Mouse (Mus musculus) thymus, postnatal 4 days (tissue): ENCODE results near the gene Tssk1.
A peak's percentile ranks its signal among the peaks of the same experiment; 100 is the strongest.

Source experiments
- DNase-seq: peaks from one replicate; pipeline ENCODE4 v3.0.0; 2021

Gene Tssk1

DNA sequence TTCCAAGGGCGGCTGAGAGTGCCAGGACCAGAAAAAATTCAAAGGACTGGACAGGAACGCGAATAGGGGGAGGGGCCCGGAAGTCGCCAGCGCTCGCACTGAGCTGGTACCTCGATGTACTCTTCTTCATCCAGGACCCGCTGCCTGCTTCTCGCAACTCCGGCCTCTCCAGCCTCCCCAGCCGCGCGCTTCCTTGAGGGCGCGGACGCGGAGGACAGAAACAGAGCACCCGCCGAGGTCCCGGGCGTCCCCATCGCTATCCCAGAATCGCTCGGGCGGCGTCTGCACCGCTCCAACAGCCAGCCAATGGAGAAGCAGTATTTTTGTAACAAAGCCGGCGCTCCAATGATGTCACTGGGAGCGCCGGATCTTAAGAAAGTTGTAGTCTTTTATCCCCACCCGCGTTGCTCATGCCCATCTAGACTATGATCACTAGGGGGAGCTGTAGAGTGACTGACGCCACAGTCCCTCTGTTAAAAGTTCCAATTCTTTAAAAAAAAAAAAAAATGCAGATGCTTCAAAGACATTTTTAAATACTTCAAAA, 17.1 kb downstream of the Tssk1 start, which contains the start of gene Ess2:
TSS of gene Ess2 (minus strand) at position 297 of the 544 bp plus-strand sequence.
- DNase-seq = peak; percentile 88

DNA sequence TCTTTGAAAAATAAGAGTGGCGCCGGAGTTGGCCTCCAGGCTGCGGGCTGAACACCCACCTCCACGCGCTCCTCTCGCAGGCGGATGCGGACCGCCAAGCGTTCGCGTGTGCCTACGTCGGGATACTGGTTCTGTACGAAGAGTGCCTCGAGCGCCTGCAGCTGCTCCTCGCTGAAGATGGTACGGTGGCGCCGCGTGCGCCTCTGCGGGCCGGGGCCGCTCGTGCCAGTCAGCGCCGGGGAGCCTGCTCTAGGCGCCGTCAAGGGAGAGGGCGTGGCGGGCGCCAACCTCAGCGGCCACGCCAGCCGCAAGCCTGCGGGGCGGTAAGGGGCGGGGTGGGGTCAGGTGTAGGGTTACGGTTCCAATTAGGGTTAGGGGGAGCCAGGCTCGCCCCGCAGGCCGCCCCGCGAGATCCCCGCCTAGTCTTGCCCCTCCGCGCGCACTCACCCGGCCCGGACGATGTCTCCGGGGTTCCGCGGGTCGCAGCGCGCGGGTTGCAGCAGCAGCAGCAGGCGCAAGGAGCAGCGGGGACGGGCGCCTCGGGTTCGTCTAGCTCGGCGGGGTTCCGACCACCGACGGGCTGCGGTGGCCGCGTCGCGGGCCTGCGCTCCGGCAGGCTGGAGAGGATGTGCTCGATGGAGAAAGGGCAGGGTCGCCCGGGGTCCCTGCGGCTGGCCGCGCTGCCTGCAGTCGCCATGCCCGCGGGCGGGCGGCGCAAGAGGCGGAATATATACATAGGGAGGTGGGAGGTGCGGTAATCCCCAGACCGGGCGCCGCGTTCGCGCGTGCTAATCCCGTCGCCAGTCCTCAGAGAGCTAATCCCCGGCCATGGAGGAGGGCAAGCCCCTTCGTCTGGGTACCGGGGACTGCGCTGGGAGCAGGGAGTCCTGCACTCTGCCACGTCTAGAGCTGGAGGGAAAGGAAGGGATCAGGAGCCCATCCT, 20.6 kb downstream of the Tssk1 start, which contains the start of gene Gsc2:
TSS of gene Gsc2 (minus strand) at position 753 of the 943 bp plus-strand sequence.
- DNase-seq = peak; percentile 65

DNA sequence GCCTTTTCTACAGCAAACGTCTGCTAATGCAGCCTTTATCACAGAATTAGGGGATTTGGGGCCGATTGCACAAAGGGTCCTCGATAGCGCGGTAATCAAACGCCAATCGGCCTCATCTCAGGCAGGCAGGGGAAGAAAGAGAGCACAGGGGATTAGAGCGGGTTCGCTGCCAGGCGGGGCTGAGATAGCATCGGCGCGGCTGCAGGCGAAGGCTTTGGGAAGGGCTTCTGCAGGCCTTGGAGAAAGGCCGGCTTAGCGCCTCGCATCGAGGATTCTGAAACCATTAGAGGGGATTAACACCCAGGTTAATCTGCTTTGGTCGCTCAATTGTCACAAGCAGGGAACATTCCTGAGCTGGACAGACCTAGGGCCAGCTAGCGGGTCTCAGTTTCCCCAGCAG, 26.6 kb downstream of the Tssk1 start:
- DNase-seq = peak; percentile 16

DNA sequence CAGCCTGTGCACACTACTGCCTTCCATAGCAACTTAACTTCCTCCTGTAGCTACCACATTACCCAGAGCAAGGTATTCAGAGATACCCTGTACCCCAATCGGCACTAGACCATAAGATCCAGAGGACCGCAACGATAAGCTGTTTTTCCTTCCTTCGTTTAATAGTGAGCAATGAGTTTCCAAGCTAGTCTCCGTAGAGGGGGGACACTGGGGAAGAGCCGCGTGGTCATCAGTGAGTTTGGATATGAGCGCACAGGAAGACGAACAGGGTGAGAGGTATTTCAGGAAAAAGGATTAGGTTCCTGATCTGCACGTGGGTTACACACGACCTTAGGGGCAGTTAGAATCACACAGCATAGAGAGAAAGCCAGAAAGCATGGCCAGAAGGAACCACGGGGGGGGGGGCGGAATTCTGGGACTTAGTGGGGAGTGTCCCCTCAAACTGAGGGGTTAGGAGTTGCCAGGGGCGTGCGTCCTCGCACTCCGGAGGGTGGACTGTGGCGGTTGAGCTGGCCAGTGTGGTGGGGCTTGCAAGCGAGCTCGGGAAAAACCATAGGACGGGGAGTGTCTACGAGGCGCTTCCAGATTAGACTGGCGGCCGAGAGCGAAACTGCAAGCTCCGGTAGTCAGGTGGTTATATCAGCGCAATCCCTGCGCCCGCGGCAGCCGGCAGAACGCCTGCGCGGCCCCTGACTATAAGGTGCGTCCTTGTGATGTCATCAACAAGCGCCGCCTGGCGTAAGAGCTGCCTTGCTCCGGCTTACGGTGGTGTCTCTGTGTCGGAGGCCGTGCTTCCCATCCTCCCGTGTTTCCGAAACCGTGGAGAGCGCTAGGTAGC, 27.5 kb downstream of the Tssk1 start:
- DNase-seq = peak; percentile 97

DNA sequence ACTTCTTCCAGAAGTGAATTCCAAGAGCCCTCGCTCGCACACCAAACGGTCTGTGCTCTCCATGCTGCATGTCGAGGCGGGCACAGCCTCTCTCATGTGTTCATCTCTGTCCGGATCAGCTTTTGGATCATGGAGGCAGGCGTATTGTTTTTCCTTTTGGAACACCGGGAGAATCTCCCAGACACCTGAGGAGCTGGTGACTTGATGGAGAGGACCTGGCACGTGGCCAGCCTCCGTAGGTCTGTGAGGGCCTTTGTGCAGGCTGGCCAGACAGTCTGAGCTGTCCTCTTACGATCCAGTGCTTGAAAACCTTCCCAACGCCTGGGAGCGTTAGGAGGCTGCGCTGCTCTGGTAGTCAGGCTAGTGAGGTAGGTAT, 28.1 kb downstream of the Tssk1 start:
- no peak for DNase-seq

DNA sequence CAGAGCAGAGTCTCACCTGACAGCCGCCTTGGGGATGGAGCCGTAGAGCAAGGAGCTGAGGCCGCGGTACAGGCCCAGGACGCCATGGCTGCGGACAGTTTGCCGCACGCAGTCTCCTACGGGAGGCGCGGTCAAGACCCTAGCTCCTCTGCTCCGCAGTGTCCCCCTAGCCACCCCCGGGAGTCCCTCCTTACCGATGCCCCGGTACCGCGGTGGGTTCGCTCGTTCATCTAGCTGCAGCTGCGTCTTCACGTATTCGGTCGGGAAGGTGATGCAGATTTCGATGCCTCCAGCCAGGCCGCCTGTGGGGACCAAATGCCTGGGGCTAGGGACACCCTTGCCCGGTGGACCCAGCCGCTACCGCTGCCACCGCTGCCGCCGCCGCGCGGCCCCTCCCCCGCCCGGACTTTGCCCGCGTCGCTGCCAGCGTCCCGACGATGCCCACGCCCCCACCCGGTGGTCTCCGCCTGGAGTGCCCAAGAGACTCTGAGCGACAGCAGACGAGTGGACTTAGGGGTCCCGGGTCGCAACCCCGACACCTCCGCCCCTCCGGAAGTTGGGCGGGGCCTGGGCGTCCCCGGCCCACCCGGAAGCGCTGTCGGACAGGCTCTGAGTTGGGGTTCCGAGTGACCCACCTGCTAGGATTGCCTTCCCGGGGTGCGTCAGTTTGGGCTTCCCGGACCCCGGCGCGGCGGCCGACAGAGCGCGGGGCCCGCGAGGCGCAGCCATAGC, 33.5 kb downstream of the Tssk1 start:
- DNase-seq = peak; percentile 73

DNA sequence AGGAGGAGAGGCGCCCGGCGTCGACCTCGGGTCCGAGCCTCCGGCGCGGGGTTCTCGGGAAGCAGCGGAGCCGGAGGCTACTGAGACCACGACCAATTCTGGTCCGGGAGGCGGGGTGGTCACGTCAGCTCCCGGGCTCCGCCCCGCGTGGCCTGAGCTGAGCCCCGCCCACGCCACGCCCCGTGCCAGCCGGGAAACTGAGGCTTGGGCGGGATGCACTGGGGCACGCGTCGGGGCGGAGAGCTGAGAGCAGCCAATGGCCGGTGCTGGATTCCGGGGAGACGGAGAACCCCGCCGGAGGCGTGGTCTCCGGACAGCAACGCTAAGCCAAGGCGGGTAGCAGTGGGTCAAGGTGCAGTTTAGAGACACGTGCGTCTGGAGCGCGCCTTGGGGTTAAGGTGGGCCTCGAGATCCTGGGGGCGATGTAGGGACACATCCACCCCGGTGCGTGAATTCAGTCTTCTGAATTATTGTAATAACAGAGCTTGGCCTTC, 34.1 kb downstream of the Tssk1 start, which contains the start of gene Slc25a1:
TSS of gene Slc25a1 (minus strand) at position 133 of the 494 bp plus-strand sequence.
- DNase-seq = peak; percentile 74

DNA sequence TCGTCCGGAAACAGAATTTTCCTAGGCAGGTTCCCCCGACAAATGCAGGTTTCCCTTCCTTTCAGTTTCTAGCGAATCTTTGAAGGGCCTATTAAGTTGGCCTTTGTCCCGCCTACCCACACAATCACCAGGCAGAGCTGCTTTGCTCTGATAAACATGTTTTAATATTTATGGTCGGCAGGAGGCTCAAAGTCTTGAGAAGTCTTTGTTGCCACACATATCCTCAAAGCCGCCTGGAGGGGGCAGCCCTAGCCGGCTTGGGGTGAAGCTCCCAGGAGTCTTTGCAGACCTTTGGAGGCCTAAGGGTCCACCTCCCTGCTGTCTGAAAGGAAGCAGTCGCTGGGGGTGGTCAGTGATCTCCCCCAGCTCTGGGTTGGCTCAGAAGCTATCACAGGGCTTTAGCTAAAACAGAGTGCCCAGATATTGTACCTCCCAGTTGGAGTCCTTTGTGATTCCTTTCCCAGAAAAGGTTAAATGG, 34.6 kb downstream of the Tssk1 start:
- peak; percentile 85 for DNase-seq

DNA sequence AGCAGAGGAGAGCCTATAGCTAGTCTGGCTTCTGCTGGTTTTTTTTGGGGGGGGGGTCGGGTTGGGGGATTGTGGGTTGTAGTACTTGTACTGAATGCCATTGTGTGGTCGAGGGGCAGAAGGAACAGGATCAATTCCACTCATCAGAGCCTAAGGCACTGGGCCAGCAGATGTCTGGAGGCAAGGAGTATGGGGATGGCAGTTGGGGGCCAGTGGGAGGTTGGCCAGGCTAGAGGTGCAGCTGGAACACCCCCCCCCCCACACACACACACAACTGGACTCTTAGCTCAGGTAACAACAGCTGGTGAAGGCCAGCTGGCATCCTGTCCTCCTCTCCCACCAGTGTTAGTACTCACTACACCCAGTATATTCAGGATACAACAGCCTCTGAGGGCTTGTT, 35.2 kb downstream of the Tssk1 start:
- DNase-seq = no peak

DNA sequence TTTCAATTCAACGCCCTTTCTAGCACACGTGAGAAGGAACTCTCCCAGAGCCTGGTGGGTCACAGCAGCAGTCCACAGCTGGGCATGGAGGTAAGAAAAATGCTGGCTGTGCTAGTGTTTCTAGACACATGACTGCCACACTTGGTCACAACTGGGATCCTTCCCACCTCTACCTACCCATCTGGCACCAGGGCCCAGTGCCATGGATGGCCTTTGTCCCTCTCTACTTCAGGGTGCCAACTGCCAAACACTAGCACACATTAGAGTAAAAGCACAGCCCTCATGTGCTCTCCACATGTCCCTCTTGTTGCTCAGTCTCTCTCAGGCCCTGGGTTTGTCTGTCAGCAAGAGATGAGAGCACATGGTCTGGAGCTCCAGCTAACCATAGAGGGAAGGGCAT, 35.6 kb downstream of the Tssk1 start:
- DNase-seq = no peak

DNA sequence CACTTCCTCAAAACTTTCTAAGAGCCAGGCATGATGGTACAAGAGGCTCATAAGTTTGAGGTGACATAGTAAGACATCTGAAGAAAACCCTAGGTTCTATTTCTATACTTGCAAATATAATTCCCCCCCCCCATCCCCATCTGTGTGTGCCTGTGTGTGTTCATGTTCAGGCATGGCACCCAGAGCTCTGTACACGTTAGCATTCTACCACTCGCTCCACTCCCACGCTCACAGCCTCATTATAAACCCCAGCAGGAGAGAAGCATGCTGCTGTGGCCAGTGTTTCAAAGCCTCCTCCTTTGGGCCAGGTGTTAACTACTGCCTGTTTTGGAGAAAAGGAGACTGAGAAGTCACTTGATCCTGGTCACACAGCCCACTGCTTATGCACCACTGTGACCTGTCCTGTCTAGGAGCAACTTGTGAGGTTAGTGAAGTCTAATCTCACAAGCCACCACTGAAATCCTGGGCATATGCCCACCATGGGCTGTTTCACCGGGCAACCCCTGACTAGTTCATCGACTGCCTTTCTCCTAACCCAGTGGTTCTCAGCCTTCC, 38.0 kb downstream of the Tssk1 start:
- no peak for DNase-seq

DNA sequence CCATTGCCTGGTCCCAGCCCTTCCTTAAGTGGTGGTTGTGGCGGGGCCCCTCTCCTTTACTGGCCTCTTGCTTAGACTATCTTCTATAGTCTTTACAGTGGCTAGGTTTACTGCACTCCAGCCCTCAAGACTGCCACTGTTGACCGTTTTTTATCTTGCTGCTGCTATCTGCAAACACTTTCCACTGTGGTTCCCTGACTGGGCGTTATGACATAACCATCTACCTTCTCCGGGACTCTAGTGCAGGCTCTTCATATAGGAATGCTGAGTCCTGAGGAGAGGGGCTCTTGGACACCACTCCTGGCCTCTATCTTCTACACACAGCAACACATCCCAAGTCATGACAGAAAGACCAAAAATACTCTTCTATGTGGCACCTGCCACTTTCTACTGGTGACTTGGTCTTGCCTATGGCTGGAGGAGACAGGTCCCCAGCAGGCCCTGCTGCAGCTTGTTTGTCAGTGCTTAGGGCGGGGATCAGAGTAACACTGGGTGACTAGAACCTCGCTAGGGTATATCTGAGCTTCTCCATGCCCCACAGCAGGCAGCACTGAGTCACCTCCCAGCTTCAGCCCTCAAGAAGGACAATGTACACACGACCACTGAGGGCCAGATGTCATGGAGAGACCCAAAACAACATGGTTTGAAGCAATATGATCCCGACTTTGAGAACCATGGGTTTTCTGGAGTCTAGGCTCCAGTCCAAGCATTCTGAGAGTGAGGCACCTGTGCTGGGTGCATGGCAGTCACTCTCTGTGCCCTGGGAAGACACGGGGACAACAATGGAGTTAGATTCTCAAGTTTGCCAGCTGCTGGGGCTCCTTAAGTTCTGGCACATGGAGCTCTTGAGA, 39.8 kb downstream of the Tssk1 start:
- no peak for DNase-seq

DNA sequence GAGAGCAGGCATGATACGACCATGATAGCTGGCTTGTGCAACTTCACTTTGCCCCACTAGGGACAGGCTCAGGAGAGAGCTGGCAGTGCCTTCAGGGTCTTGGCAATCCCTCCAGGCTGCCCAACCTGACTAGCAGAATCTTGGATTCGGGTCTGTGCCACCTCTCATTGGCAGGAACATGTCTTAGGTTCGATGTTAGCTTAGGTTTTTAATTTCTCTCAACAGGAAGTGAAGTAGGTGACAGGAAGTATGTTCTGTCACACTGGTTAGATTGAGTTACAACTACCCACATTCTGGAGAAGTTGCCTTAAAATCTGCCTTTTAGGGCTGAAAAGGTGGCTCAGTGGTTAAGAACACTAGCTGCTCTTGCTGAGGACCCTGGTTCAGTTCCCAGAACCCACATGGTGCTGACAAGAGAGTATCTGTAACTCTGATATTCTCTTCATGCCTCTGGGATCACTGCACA, 40.5 kb downstream of the Tssk1 start:
- DNase-seq = peak; percentile 46

DNA sequence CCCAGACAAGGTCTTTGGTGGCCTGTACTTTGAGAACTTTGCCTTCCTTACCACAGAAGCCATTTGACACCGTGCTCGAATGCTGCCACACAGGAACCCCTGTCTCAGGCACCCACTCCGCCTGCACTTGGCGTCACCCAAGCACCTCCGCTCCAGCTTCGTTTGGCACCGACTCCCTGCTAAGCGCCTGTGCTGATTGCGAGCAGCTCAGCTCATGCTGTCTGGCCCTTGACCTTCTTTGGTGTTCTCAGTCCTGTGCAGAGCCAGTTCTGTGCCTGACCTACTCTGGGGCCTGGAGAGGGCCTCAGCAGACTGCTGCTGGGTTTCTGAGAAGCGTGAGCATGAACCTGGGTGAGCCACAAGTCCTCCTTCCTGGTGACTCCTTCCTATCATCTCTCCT, 42.8 kb downstream of the Tssk1 start:
- no peak for DNase-seq

DNA sequence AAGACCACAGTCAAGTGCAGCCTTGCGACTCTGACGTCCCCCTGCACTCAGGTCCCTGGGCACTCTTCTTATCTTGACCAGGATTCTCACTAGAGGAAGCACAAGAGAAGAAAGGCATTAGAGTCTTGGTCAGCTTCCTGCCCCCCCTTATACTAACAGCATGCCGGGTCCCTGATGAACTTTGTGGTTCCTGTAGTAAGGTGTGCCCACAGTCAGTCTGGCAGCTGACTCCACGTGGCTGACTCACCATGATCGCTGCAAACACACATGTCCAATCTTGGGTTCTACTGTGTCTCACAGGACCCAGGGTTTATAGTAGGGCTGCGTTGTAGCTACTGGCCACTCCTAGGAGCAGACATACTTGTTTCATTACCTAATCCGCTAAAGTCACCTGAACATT, 44.2 kb downstream of the Tssk1 start:
- no peak for DNase-seq

DNA sequence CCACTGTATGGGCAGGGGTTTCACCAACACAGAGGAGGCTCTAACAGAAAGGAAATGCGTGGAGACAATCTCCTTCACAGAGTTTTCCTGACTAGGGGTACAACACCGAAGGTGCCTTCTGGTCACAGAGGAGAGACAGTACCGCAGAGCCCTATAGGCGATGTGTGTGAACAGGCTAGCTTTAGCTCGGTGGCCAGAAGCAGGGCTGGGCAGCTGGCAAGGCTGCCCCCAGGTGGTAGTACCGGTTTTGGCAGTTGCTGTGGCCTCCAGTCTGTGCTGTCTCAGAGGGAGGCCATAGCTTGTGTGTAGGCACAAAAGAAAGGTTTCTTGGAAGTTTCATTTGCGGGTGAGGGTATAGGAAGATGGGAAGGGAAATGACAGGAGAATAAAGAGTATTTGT, 44.8 kb downstream of the Tssk1 start:
- peak; percentile 81 for DNase-seq

DNA sequence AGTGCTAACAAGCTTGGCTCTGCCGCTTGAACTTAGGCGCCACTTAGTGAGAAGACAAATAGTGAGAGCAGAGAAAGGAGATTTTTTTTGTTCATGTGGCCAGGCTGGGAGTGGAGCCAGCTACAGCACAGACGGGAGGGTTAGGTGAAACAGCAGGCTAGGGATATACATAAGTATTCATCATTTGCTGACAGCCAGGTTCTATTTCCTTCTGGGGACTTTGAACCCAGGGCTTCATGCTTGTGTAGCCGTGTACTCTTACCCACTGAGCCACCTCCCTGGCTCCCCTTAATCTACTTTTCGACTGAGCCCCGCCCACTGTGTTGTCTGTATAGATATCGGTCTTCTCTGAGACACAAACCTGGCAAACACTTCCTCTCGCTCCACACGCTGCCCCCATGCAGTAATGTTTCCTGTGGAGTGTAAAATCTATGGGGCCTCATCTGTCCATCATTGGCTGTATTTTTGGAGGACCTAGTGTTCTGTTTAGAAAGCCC, 45.3 kb downstream of the Tssk1 start:
- DNase-seq = no peak

DNA sequence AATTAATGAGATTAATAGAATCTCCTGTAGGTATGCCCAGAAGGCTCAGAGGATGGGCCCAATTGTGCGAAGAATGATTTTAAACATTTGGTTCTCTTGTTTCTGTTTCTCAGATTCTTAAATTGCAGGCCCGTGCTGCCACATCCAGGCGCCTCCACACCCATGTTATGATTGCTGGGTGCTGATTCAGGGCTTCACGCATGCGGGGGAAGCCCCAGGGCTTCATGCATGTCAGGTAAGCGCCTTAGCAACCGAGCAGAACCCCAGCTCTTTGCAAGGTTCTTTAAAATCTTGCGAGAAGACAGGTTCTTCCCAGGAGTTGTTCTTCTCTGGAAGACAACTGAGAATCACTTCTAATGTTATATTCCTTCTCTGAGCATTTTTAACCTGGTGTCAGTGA, 49.4 kb downstream of the Tssk1 start:
- DNase-seq = no peak

DNA sequence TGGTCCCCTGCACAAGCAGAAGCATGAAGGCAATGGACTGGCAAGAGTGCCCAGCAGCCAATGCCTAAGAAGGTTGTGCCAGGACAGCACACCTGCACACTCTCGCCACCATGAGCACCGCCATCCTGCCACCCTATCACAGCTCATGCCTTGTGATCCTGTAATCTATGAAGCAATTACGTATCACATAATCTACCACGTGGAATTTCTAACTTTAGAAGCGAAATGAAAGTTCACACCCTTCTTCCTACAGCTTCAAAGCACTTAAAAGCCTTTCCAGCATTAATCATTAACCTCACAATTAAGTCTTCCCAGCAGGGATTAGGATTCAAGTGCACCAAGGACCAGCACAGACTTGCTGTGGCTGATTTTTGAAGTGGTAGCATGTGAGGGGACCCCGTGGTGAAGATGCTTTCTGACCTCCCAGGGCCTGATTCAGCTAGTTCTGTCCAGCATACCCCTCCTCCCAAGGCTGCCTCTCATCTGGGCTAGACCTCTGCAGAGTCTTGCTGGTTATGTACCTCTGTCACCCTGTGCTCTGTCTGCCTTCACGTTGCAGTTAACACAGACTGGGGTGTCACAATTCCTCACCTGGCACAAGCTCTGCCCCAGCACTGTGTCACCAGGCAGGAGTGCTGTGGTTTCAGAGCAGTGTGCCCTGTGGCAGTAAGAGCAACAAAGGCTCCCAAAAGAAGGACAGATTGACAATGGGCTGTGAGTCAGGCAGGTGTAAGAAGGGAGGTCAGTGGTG, 51.2 kb downstream of the Tssk1 start:
- no peak for DNase-seq
